Mouse (Mus musculus) CH12.LX (cell line): Measurements from ENCODE around the gene Celsr2. TPM values are rescaled to one million over a fixed set of nuclear protein-coding genes. Genes with fewer than 3 reads are reported as not detected.
A peak's percentile ranks its signal among the peaks of the same experiment; 100 is the strongest.

ENCODE experiments used
- DNase-seq: peaks from one replicate; pipeline ENCODE4 v3.0.0-alpha.2; 2013; ENCODE audit errors: extremely low read depth
- H3K27ac ChIP-seq: 2 replicates; pipeline ENCODE4 v1.5.1; 2012; ENCODE audit warnings: low read depth, mild to moderate bottlenecking, control low read depth, moderate library complexity; ENCODE audit not compliant: insufficient read depth
- H3K27me3 ChIP-seq: replicated peaks from 2 replicates; pipeline ENCODE3; 2012; ENCODE audit warnings: inconsistent platforms
- H3K36me3 ChIP-seq, 2 experiments: replicated peaks in 1 of 2; 2 replicates each; pipeline versions ENCODE3 to v1.6.1; 2012; ENCODE audit warnings: inconsistent platforms in 1 of 2, low read length in 1 of 2, mild to moderate bottlenecking in 1 of 2, mixed read lengths in 1 of 2, moderate library complexity in 1 of 2; ENCODE audit not compliant: control insufficient read depth in 1 of 2, insufficient read depth in 1 of 2
- H3K4me1 ChIP-seq, 2 experiments: 2 replicates each; pipeline ENCODE4 v1.6.1; 2012; ENCODE audit warnings: inconsistent platforms in 1 of 2, moderate library complexity in 1 of 2; ENCODE audit not compliant: insufficient read depth in 2 of 2, control insufficient read depth in 1 of 2
- H3K4me2 ChIP-seq: 2 replicates; pipeline ENCODE4 v1.6.1; 2012; ENCODE audit warnings: low read depth, mild to moderate bottlenecking, control low read depth; ENCODE audit not compliant: poor library complexity, insufficient read depth, severe bottlenecking
- H3K4me3 ChIP-seq, 3 experiments: fragments of 150-350 bp in 1 of 3; sonication (generic) in 1 of 3; replicated peaks in 1 of 3; 2 replicates each; pipeline versions ENCODE3 to v1.5.1; 2011 to 2012; ENCODE audit warnings: low read depth in 2 of 3, low read length in 2 of 3, mild to moderate bottlenecking in 2 of 3, moderate library complexity in 2 of 3, control low read depth in 1 of 3, improper control_type of control experiment in 1 of 3, inconsistent platforms in 1 of 3, mixed read lengths in 1 of 3; ENCODE audit not compliant: poor library complexity in 1 of 3
- H3K79me2 ChIP-seq: replicated peaks from 2 replicates; pipeline ENCODE4 v1.6.1; 2012; ENCODE audit warnings: mild to moderate bottlenecking, moderate library complexity; ENCODE audit not compliant: control insufficient read depth, poor library complexity, insufficient read depth, severe bottlenecking; ENCODE audit errors: extremely low read depth
- H3K9ac ChIP-seq: 2 replicates; pipeline ENCODE4 v1.6.1; 2012; ENCODE audit warnings: low read depth, mild to moderate bottlenecking, control low read depth, moderate library complexity; ENCODE audit not compliant: insufficient read depth
- H3K9me3 ChIP-seq: replicated peaks from 2 replicates; pipeline ENCODE3; 2012; ENCODE audit warnings: low read length, inconsistent platforms, mixed read lengths
- BHLHE40 ChIP-seq: IDR thresholded peaks from 2 replicates; pipeline ENCODE4 v1.6.1; 2011; ENCODE audit warnings: mild to moderate bottlenecking, low read depth, low read length, improper control_type of control experiment
- CHD1 ChIP-seq: IDR thresholded peaks from 2 replicates; pipeline ENCODE4 v1.6.1; 2012; ENCODE audit warnings: low read depth, low read length, improper control_type of control experiment, inconsistent platforms
- CHD2 ChIP-seq: IDR thresholded peaks from 2 replicates; pipeline ENCODE4 v1.6.1; 2011; ENCODE audit warnings: low read length, improper control_type of control experiment
- CTCF ChIP-seq, 2 experiments: IDR thresholded peaks in 1 of 2; conservative IDR thresholded peaks in 1 of 2; 2 replicates each; pipeline ENCODE4 v1.5.1; 2011 to 2012; ENCODE audit warnings: low read depth in 2 of 2, low read length in 2 of 2, improper control_type of control experiment in 1 of 2, inconsistent platforms in 1 of 2, mild to moderate bottlenecking in 1 of 2, moderate library complexity in 1 of 2
- E2F4 ChIP-seq: IDR thresholded peaks from 2 replicates; pipeline ENCODE4 v1.6.1; 2011; ENCODE audit warnings: low read depth, low read length, improper control_type of control experiment; ENCODE audit not compliant: insufficient replicate concordance
- ELF1 ChIP-seq: IDR thresholded peaks from 2 replicates; pipeline ENCODE4 v1.6.1; 2014; ENCODE audit warnings: low read depth, mild to moderate bottlenecking, inconsistent platforms, low read length, improper control_type of control experiment
- ETS1 ChIP-seq: conservative IDR thresholded peaks from 2 replicates; pipeline ENCODE4 v1.6.1; 2012; ENCODE audit warnings: low read depth, mild to moderate bottlenecking, inconsistent platforms, low read length, improper control_type of control experiment, moderate library complexity
- HCFC1 ChIP-seq: IDR thresholded peaks from 2 replicates; pipeline ENCODE4 v1.6.1; 2012; ENCODE audit warnings: low read depth, mild to moderate bottlenecking, inconsistent platforms, low read length, improper control_type of control experiment
- IRF4 ChIP-seq: IDR thresholded peaks from 2 replicates; pipeline ENCODE4 v1.6.1; 2014; ENCODE audit warnings: low read depth, mild to moderate bottlenecking, inconsistent platforms, low read length, improper control_type of control experiment
- JUN ChIP-seq: IDR thresholded peaks from 2 replicates; pipeline ENCODE4 v1.6.1; 2011; ENCODE audit warnings: low read depth, mild to moderate bottlenecking, low read length, improper control_type of control experiment, moderate library complexity; ENCODE audit not compliant: insufficient read depth
- MAFK ChIP-seq: IDR thresholded peaks from 2 replicates; pipeline ENCODE4 v1.6.1; 2011; ENCODE audit warnings: low read length, improper control_type of control experiment; ENCODE audit not compliant: insufficient replicate concordance
- MAX ChIP-seq: IDR thresholded peaks from 2 replicates; pipeline ENCODE4 v1.6.1; 2011; ENCODE audit warnings: low read length, improper control_type of control experiment
- MXI1 ChIP-seq: IDR thresholded peaks from 2 replicates; pipeline ENCODE4 v1.6.1; 2011; ENCODE audit warnings: mild to moderate bottlenecking, low read depth, low read length, improper control_type of control experiment
- MYC ChIP-seq: IDR thresholded peaks from 2 replicates; pipeline ENCODE4 v1.6.1; 2011; ENCODE audit warnings: low read depth, mild to moderate bottlenecking, improper control_type of control experiment, low read length
- NRF1 ChIP-seq: IDR thresholded peaks from 2 replicates; pipeline ENCODE4 v1.6.1; 2014; ENCODE audit warnings: low read depth, mild to moderate bottlenecking, inconsistent platforms, low read length, improper control_type of control experiment, moderate library complexity
- PAX5 ChIP-seq: IDR thresholded peaks from 2 replicates; pipeline ENCODE4 v1.6.1; 2012; ENCODE audit warnings: low read length, inconsistent platforms, mixed read lengths
- RAD21 ChIP-seq: IDR thresholded peaks from 2 replicates; pipeline ENCODE4 v1.6.1; 2011; ENCODE audit warnings: low read depth, mild to moderate bottlenecking, low read length, improper control_type of control experiment, moderate library complexity
- SIN3A ChIP-seq: IDR thresholded peaks from 2 replicates; pipeline ENCODE4 v1.6.1; 2012; ENCODE audit warnings: low read length, improper control_type of control experiment, inconsistent platforms
- SMC3 ChIP-seq: IDR thresholded peaks from 2 replicates; pipeline ENCODE4 v1.6.1; 2011; ENCODE audit warnings: low read depth, low read length, improper control_type of control experiment
- TBP ChIP-seq: conservative IDR thresholded peaks from 2 replicates; pipeline ENCODE4 v1.6.1; 2011; ENCODE audit warnings: low read depth, low read length, improper control_type of control experiment
- TCF12 ChIP-seq: IDR thresholded peaks from 2 replicates; pipeline ENCODE4 v1.6.1; 2014; ENCODE audit warnings: low read depth, mild to moderate bottlenecking, inconsistent platforms, low read length, improper control_type of control experiment
- UBTF ChIP-seq: IDR thresholded peaks from 2 replicates; pipeline ENCODE4 v1.6.1; 2012; ENCODE audit warnings: low read depth, mild to moderate bottlenecking, inconsistent platforms, low read length, improper control_type of control experiment, moderate library complexity
- USF1 ChIP-seq: IDR thresholded peaks from 2 replicates; pipeline ENCODE4 v1.6.1; 2014; ENCODE audit warnings: low read depth, mild to moderate bottlenecking, inconsistent platforms, low read length, improper control_type of control experiment
- USF2 ChIP-seq: conservative IDR thresholded peaks from 2 replicates; pipeline ENCODE4 v1.6.1; 2011; ENCODE audit warnings: low read depth, low read length, improper control_type of control experiment
- ZKSCAN1 ChIP-seq: IDR thresholded peaks from 2 replicates; pipeline ENCODE4 v1.6.1; 2012; ENCODE audit warnings: low read depth, inconsistent platforms, low read length, improper control_type of control experiment, borderline replicate concordance
- dilution Hi-C: fragments of 300-500 bp; cut with MboI; formaldehyde crosslinking; loops from 2 replicates; pipeline ENCODE4 v1.14.3; 2020; ENCODE audit warnings: low sequenced_read_pairs; ENCODE audit not compliant: extremely low pct_unique_long_range_greater_than_20kb, extremely low pct_ligation_motif_present
- in situ Hi-C: fragments of 300-500 bp; cut with MboI; formaldehyde crosslinking; loops from 3 replicates; pipeline ENCODE4 v1.14.3; 2019; ENCODE audit warnings: low sequenced_read_pairs, low pct_ligation_motif_present, low pct_unique_long_range_greater_than_20kb, mixed read lengths
- polyA plus RNA-seq: library from polyadenylated mRNA; unstranded; fragments of >175 nt; gene quantifications from 2 replicates; pipeline ENCODE4 v1.2.1, GENCODE M21; 2012; ENCODE audit warnings: low read depth; ENCODE audit not compliant: insufficient read length
- total RNA-seq, 2 experiments: library from RNA; depleted of rRNA; stranded (reverse); fragments of 300-350 nt in 1 of 2; fragments of >200 nt in 1 of 2; gene quantifications; 2 replicates each; pipeline ENCODE4 v1.2.3; 2012 to 2014

Celsr2 gene
- total and polyA plus RNA-seq, 3 experiments, result not detected

GRCm38 (mm10) chr3:108444029-108444428, 28.7 kb upstream of the Celsr2 start (continued):
- TF ChIP-seq PAX5 (no peak), BHLHE40 (peak; percentile 92), MYC (peak; percentile 97; the same call in 1 of the 2 replicates), E2F4 (no peak), CHD1 (no peak), CHD2 (no peak), MXI1 (peak; percentile 7), SIN3A (peak; percentile 99), UBTF (no peak), MAX (peak; percentile 97), ZKSCAN1 (no peak), ELF1 (no peak), USF2 (peak; percentile 89), JUN (no peak), NRF1 (no peak), TBP (peak; percentile 96), TCF12 (peak; percentile 87), RAD21 (no peak), HCFC1 (peak; percentile 73), MAFK (no peak)

GRCm38 (mm10) chr3:108436380-108436714, 21.0 kb upstream of the Celsr2 start:
- dilution Hi-C loops, result no loop called here
- Histone ChIP-seq H3K9me3 (no peaks in the 10 kb centered on the region), H3K9ac (peak overlapping the region; percentile 20), H3K79me2 (peaks cover 57% of the 10 kb centered on the region), H3K27ac (peak overlapping the region; percentile 94), H3K4me2 (peak overlapping the region; percentile 58; the same call in 1 of the 2 replicates), H3K4me1 (peaks cover 12 to 60% of the 10 kb centered on the region in 2 experiments), H3K27me3 (no peaks in the 10 kb centered on the region), H3K36me3 (peaks cover 64 to 96% of the 10 kb centered on the region in 2 experiments), H3K4me3 (no peak overlapping the region)
- in situ Hi-C loops, result no loop called here
- TF ChIP-seq MXI1 (no peak), IRF4 (no peak), ETS1 (no peak), SMC3 (peak; percentile 38), ZKSCAN1 (no peak), CTCF (conservative IDR thresholded peaks at IDR 0.05 in 1 of 2, IDR thresholded peaks at IDR 0.05 in 1 of 2; ENCODE audit: low read depth in 2 of 2, low read length in 2 of 2) (peak in 1 of 2 experiments; percentile 60; a peak in 2 of 4 replicates), BHLHE40 (no peak), PAX5 (no peak), MAX (no peak), CHD1 (no peak), USF1 (no peak)
- DNase-seq, result no peak
